Mouse (Mus musculus): ENCODE results near the gene Tbx19.

DNA sequence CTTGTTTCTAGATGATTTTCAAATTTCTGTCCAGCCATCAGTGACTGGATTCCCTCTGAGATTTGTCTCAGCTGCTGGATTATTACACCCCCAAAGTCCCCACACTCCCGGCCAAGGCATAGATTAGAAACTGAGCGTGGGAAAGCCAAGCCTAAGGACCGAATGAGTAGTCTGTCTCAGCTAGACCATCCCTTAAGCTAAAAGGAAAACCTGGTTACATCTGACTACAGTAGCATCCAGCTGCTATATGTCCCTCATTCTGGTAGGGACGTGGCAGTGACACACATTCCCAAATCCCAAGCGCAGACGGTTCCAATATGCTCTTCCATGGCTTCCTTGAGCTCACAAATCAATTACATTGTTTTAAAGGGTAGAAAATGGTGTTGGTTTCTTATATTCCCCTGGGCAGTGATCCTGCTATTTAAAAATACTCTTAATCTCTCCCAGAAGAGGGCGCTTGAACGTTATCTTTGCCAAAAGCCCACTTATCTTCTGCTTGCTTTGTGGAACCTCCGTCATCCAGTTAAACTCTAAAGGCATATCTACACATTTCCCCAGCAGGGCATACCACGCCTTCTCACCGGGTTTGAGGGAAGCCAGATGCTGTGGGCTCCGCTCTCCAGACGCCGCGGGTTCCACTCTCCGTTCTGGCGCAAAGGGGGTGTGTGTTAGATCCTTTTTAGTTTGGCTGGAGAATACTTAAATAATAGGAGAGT lies 46.0 kb downstream of the Tbx19 start:
- TF ChIP-seq CTCF (IDR thresholded peaks at IDR 0.05; ENCODE audit: extremely low read depth, insufficient read length, insufficient replicate concordance, low read depth, low read length) (no peak), POLR2A (IDR thresholded peaks at IDR 0.05; ENCODE audit: low read depth, low read length) (no peak)

Data from small intestine, adult 2 months (tissue).